Comparison of ENCODE assay signal across 12 mouse cellular contexts in genomic region chr19:57657426-57658087, GRCm38 (mm10). TPM values are rescaled to one million over a fixed set of nuclear protein-coding genes. Genes with fewer than 3 reads are reported as not detected.
A peak's percentile ranks its signal among the peaks of the same experiment; 100 is the strongest.
DNase-seq lines count a peak whose midpoint lies in the region; ATAC-seq lines count a peak whose summit lies in the region.
"Had no signal": no experiment of that assay in that cellular context is flagged by ENCODE, and none has a peak within 500 bp of the region (broad histone marks: within the 10 kb centered on the region; RNA-seq: fewer than 3 reads in every experiment).

No protein-coding gene starts in this region.

- no peaks in the 10 kb centered on the region for H3K4me1 ChIP-seq in embryonic facial prominence, embryonic 14.5 days (ENCODE audit: control insufficient read depth, insufficient read depth, low read length)
- H3K4me1 ChIP-seq in embryonic facial prominence, embryonic 10.5 days = no peaks in the 10 kb centered on the region
- no peaks in the 10 kb centered on the region; the same call in 1 of the 2 replicates for H3K4me1 ChIP-seq in lung, embryonic 16.5 days (replicated peaks; ENCODE audit: control insufficient read depth, insufficient read depth, low read length)
- peaks cover 16% of the 10 kb centered on the region for H3K4me1 ChIP-seq in kidney, embryonic 14.5 days (ENCODE audit: control insufficient read depth, insufficient read depth, low read length)
- H3K4me1 ChIP-seq in stomach, embryonic 16.5 days (ENCODE audit: control insufficient read depth, insufficient read depth, low read length) = no peaks in the 10 kb centered on the region; the same call in 1 of the 2 replicates

- peaks cover 46% of the 10 kb centered on the region for H3K36me3 ChIP-seq in embryonic facial prominence, embryonic 14.5 days (ENCODE audit: control insufficient read depth, insufficient read depth, low read length)
- H3K36me3 ChIP-seq in embryonic facial prominence, embryonic 10.5 days (replicated peaks) = peaks cover 62% of the 10 kb centered on the region
- peaks cover 12% of the 10 kb centered on the region for H3K36me3 ChIP-seq in lung, embryonic 16.5 days (ENCODE audit: control insufficient read depth, insufficient read depth, low read length)
- H3K36me3 ChIP-seq in kidney, embryonic 14.5 days (ENCODE audit: control insufficient read depth, insufficient read depth, low read length) = peaks cover 30% of the 10 kb centered on the region; the same call in 1 of the 2 replicates
- no peaks in the 10 kb centered on the region; the same call in 1 of the 2 replicates for H3K36me3 ChIP-seq in stomach, embryonic 16.5 days (ENCODE audit: control insufficient read depth, insufficient read depth, low read length)

- DNase-seq in embryonic facial prominence, embryonic 14.5 days (ENCODE audit: low spot score) = peak; percentile 48
- no peak for DNase-seq in embryonic facial prominence, embryonic 10.5 days (ENCODE audit: low spot score)
- DNase-seq in lung, postnatal 14 days = no peak
- no peak for DNase-seq in right cerebral cortex, postnatal 10 days (ENCODE audit: low spot score in 2 of 2)
- no peak for DNase-seq in layer of hippocampus, adult 9-10 months (ENCODE audit: low spot score)
- DNase-seq: liver; right cerebral cortex, postnatal 4 days had no signal

- WGBS in embryonic facial prominence, embryonic 14.5 days = 67% methylated on average over 12 of the region's 12 CpGs
- WGBS in embryonic facial prominence, embryonic 10.5 days = 82% methylated on average over 12 of the region's 12 CpGs
- WGBS in lung, embryonic 16.5 days = 58% methylated on average over 12 of the region's 12 CpGs
- 16% methylated on average over 12 of the region's 12 CpGs for WGBS in kidney, embryonic 14.5 days
- 37% methylated on average over 12 of the region's 12 CpGs for WGBS in stomach, embryonic 16.5 days

- no peak overlapping the region for H3K4me3 ChIP-seq in embryonic facial prominence, embryonic 14.5 days (ENCODE audit: low read depth, low read length)
- H3K4me3 ChIP-seq in embryonic facial prominence, embryonic 10.5 days = no peak overlapping the region
- no peak overlapping the region for H3K4me3 ChIP-seq in lung, embryonic 16.5 days (ENCODE audit: low read length)
- H3K4me3 ChIP-seq in kidney, embryonic 14.5 days (ENCODE audit: low read length) = no peak overlapping the region
- H3K4me3 ChIP-seq in stomach, embryonic 16.5 days (replicated peaks; ENCODE audit: low read length) = no peak overlapping the region
- H3K4me3 ChIP-seq: megakaryocyte, embryonic 14.5 days had no signal

- no peak for ATAC-seq in embryonic facial prominence, embryonic 14.5 days (ENCODE audit: low read depth)
- ATAC-seq in lung, embryonic 16.5 days (ENCODE audit: low read depth) = no peak
- peak; percentile 73 for ATAC-seq in kidney, embryonic 14.5 days (ENCODE audit: low FRiP score, low TSS enrichment)
- ATAC-seq in stomach, embryonic 16.5 days (ENCODE audit: insufficient read depth, low FRiP score) = no peak

- H3K4me2 ChIP-seq in embryonic facial prominence, embryonic 14.5 days (ENCODE audit: low read depth, low read length) = no peak overlapping the region
- no peak overlapping the region for H3K4me2 ChIP-seq in lung, embryonic 16.5 days (ENCODE audit: low read depth, low read length)
- H3K4me2 ChIP-seq in kidney, embryonic 14.5 days (replicated peaks; ENCODE audit: low read depth, low read length) = no peak overlapping the region
- H3K4me2 ChIP-seq in stomach, embryonic 16.5 days (ENCODE audit: low read depth, low read length) = no peak overlapping the region
- H3K4me2 ChIP-seq: heart, embryonic 11.5 days had no signal

- no peaks in the 10 kb centered on the region for H3K27me3 ChIP-seq in embryonic facial prominence, embryonic 14.5 days (replicated peaks; ENCODE audit: control insufficient read depth, insufficient read depth, low read length)
- H3K27me3 ChIP-seq in embryonic facial prominence, embryonic 10.5 days (replicated peaks; ENCODE audit: low read depth, poor library complexity, severe bottlenecking) = no peaks in the 10 kb centered on the region
- H3K27me3 ChIP-seq in lung, embryonic 16.5 days (ENCODE audit: control insufficient read depth, insufficient read depth, low read depth, low read length) = no peaks in the 10 kb centered on the region
- H3K27me3 ChIP-seq in kidney, embryonic 14.5 days (ENCODE audit: control insufficient read depth, insufficient read depth, low read length) = no peaks in the 10 kb centered on the region
- no peaks in the 10 kb centered on the region for H3K27me3 ChIP-seq in stomach, embryonic 16.5 days (ENCODE audit: control insufficient read depth, insufficient read depth, low read length)

- H3K9ac ChIP-seq in embryonic facial prominence, embryonic 14.5 days (ENCODE audit: low read depth, low read length) = no peak overlapping the region
- peak overlapping the region; percentile 24; the same call in 1 of the 2 replicates for H3K9ac ChIP-seq in lung, embryonic 16.5 days (ENCODE audit: low read length)
- no peak overlapping the region for H3K9ac ChIP-seq in kidney, embryonic 14.5 days (ENCODE audit: low read depth, low read length)
- H3K9ac ChIP-seq in stomach, embryonic 16.5 days (ENCODE audit: low read length) = no peak overlapping the region

- peak overlapping the region; percentile 48; the same call in 1 of the 2 replicates for H3K27ac ChIP-seq in embryonic facial prominence, embryonic 14.5 days (replicated peaks; ENCODE audit: low read depth, low read length)
- H3K27ac ChIP-seq in embryonic facial prominence, embryonic 10.5 days (replicated peaks) = no peak overlapping the region
- peak overlapping the region; percentile 79 for H3K27ac ChIP-seq in lung, embryonic 16.5 days (ENCODE audit: low read length)
- peak overlapping the region; percentile 38; the same call in 1 of the 2 replicates for H3K27ac ChIP-seq in kidney, embryonic 14.5 days (ENCODE audit: low read depth, low read length)
- H3K27ac ChIP-seq in stomach, embryonic 16.5 days (ENCODE audit: low read length) = 0 out of 2 replicates have a peak overlapping the region, but pooled peaks have one; percentile 5

- no peaks in the 10 kb centered on the region for H3K9me3 ChIP-seq in embryonic facial prominence, embryonic 14.5 days (ENCODE audit: control insufficient read depth, low read length)
- H3K9me3 ChIP-seq in embryonic facial prominence, embryonic 10.5 days = no peaks in the 10 kb centered on the region
- H3K9me3 ChIP-seq in lung, embryonic 16.5 days (ENCODE audit: control insufficient read depth, low read length) = no peaks in the 10 kb centered on the region
- H3K9me3 ChIP-seq in kidney, embryonic 14.5 days (ENCODE audit: control insufficient read depth, low read length) = no peaks in the 10 kb centered on the region
- no peaks in the 10 kb centered on the region for H3K9me3 ChIP-seq in stomach, embryonic 16.5 days (replicated peaks; ENCODE audit: control insufficient read depth, low read length)
- H3K9me3 ChIP-seq: megakaryocyte, embryonic 14.5 days had no signal

RNA-seq across cellular contexts. Expression of gene Atrnl1, which starts 46.7 kb away (rescaled TPM):
- polyA plus RNA-seq in embryonic facial prominence, embryonic 14.5 days (2014; fragmentation: Nextera tagmentation; extraction: Ambion mirVana) = 7.2 and 7.8 TPM in 2 replicates
- polyA plus RNA-seq in embryonic facial prominence, embryonic 10.5 days (2016; fragmentation: Nextera tagmentation; extraction: Ambion mirVana) = 4.0 and 4.3 TPM in 2 replicates
- 5.0 and 5.1 TPM in 2 replicates for polyA plus RNA-seq in lung, embryonic 16.5 days (2015; fragmentation: Nextera tagmentation; extraction: Ambion mirVana)
- polyA plus RNA-seq in kidney, embryonic 14.5 days (2014; fragmentation: Nextera tagmentation; extraction: Ambion mirVana) = 8.0 and 10.5 TPM in 2 replicates
- 5.5 and 5.7 TPM in 2 replicates for polyA plus RNA-seq in stomach, embryonic 16.5 days (2015; fragmentation: Nextera tagmentation; extraction: Ambion mirVana)
